8 mouse cellular contexts compared by ENCODE assay signal in the genomic region with DNA sequence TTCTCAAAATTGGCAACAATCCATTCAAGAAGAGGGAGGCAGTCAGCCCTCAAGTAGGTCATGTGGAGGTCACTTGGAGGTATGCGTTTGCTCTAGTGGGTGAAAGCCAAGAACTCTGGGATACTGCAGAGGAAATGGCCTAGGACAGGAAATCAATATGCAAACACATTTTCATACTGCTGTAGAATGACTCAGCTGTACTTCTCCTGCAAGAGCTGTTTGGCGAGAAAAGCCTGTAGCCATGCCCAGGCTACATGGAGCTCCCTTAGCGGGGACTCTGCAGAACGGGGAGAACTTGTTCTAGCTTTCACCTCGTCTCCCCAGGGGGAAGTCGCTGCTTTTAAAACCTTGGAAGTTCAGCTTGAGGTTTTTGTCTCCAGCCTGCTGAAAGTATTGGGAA.
A peak's percentile ranks its signal among the peaks of the same experiment; 100 is the strongest.
DNase-seq lines count a peak whose midpoint lies in the region; ATAC-seq and TF ChIP-seq lines count a peak whose summit lies in the region.

No protein-coding gene starts in this region.

- peaks cover 11% of the 10 kb centered on the region for H3K4me1 ChIP-seq in neural tube, embryonic 15.5 days
- H3K4me1 ChIP-seq in kidney, embryonic 16.5 days (ENCODE audit: insufficient read depth, low read length): peaks cover 44% of the 10 kb centered on the region
- H3K4me1 ChIP-seq in stomach, postnatal 0 days (replicated peaks; ENCODE audit: control insufficient read depth, insufficient read depth): peaks cover 8% of the 10 kb centered on the region; the same call in 1 of the 2 replicates

- peak; percentile 95 for TF ChIP-seq EP300 in stomach, postnatal 0 days (optimal IDR thresholded peaks at IDR 0.05)

- ATAC-seq in neural tube, embryonic 15.5 days (ENCODE audit: low FRiP score): no peak
- peak; percentile 28; the same call in 1 of the 2 replicates for ATAC-seq in kidney, embryonic 16.5 days (ENCODE audit: low FRiP score, low TSS enrichment)
- peak; percentile 95 for ATAC-seq in stomach, postnatal 0 days (ENCODE audit: low FRiP score, low TSS enrichment)

- no peak overlapping the region for H3K9ac ChIP-seq in neural tube, embryonic 15.5 days (replicated peaks)
- no peak overlapping the region for H3K9ac ChIP-seq in kidney, embryonic 16.5 days (replicated peaks; ENCODE audit: low read length)
- no peak overlapping the region for H3K9ac ChIP-seq in stomach, postnatal 0 days (ENCODE audit: low read length)

- no peaks in the 10 kb centered on the region for H3K27me3 ChIP-seq in neural tube, embryonic 15.5 days (replicated peaks)
- no peaks in the 10 kb centered on the region for H3K27me3 ChIP-seq in kidney, embryonic 16.5 days (ENCODE audit: insufficient read depth, low read length)
- no peaks in the 10 kb centered on the region for H3K27me3 ChIP-seq in stomach, postnatal 0 days (ENCODE audit: control insufficient read depth, insufficient read depth, low read length)

- intact Hi-C loops in gastrocnemius, postnatal 14 days (cut with DNase I; ENCODE audit: low total_unique reads): no loop called here

- H3K36me3 ChIP-seq in neural tube, embryonic 15.5 days: peaks cover 24% of the 10 kb centered on the region
- peaks cover 6% of the 10 kb centered on the region for H3K36me3 ChIP-seq in kidney, embryonic 16.5 days (ENCODE audit: insufficient read depth, low read length)
- peaks cover 11% of the 10 kb centered on the region for H3K36me3 ChIP-seq in stomach, postnatal 0 days (ENCODE audit: control insufficient read depth, insufficient read depth, low read length)

- no peak for TF ChIP-seq CTCF in stomach, postnatal 0 days (IDR thresholded peaks at IDR 0.05; ENCODE audit: low read depth)

- 0 out of 2 replicates have a peak overlapping the region, but pooled peaks have one; percentile 18 for H3K27ac ChIP-seq in neural tube, embryonic 15.5 days (replicated peaks)
- H3K27ac ChIP-seq in kidney, embryonic 16.5 days (ENCODE audit: low read length): peak overlapping the region; percentile 84
- H3K27ac ChIP-seq in stomach, postnatal 0 days (replicated peaks): peak overlapping the region; percentile 91

- no peak for DNase-seq in neural tube, embryonic 10.5 days (ENCODE audit: extremely low spot score, low spot score)
- peak; percentile 60 for DNase-seq in gastrocnemius, postnatal 14 days
- peak; percentile 84 for DNase-seq in stomach, postnatal 0 days (ENCODE audit: low spot score)
- no peak for DNase-seq in c-Kit-positive CD71-positive TER-119-positive erythroid progenitor cells, embryonic 14.5 days (ENCODE audit: low spot score)
- no peak for DNase-seq in ovary, postnatal 36 days (ENCODE audit: low spot score)
- DNase-seq in cerebellum, postnatal 14 days: no peak

- 83% methylated on average over 6 of the region's 6 CpGs for WGBS in neural tube, embryonic 15.5 days
- WGBS in kidney, embryonic 16.5 days: 63% methylated on average over 6 of the region's 6 CpGs
- 13% methylated on average over 6 of the region's 6 CpGs for WGBS in stomach, postnatal 0 days

- H3K9me3 ChIP-seq in neural tube, embryonic 15.5 days (replicated peaks): no peaks in the 10 kb centered on the region
- H3K9me3 ChIP-seq in kidney, embryonic 16.5 days (ENCODE audit: low read length): no peaks in the 10 kb centered on the region
- no peaks in the 10 kb centered on the region for H3K9me3 ChIP-seq in stomach, postnatal 0 days (ENCODE audit: control insufficient read depth, low read length)

- no peak overlapping the region for H3K4me3 ChIP-seq in neural tube, embryonic 15.5 days (replicated peaks)
- no peak overlapping the region for H3K4me3 ChIP-seq in kidney, embryonic 16.5 days (ENCODE audit: low read length)
- H3K4me3 ChIP-seq in stomach, postnatal 0 days (ENCODE audit: low read depth, low read length): no peak overlapping the region

- no peak overlapping the region for H3K4me2 ChIP-seq in neural tube, embryonic 15.5 days
- no peak overlapping the region for H3K4me2 ChIP-seq in kidney, embryonic 16.5 days (replicated peaks; ENCODE audit: low read depth, low read length)
- 0 out of 2 replicates have a peak overlapping the region, but pooled peaks have one; percentile 0 for H3K4me2 ChIP-seq in stomach, postnatal 0 days (replicated peaks; ENCODE audit: low read depth)

Comparison
In these comparisons a context has a peak if more than half of its experiments do, and no peak if none do; other contexts are left out.
1. H3K27ac ChIP-seq: peak in every context shown above with its lines; median percentile 91 in stomach, postnatal 0 days; 84 in kidney, embryonic 16.5 days; 18 in neural tube, embryonic 15.5 days.
2. DNase-seq: peak in gastrocnemius, postnatal 14 days (single experiment) and stomach, postnatal 0 days (single experiment); none in neural tube, embryonic 10.5 days (single experiment), c-Kit-positive CD71-positive TER-119-positive erythroid progenitor cells, embryonic 14.5 days (single experiment), ovary, postnatal 36 days (single experiment) and cerebellum, postnatal 14 days (0 of 2).